Comparison of ENCODE assay signal across 8 mouse cellular contexts in genomic region chr3:84022723-84023122, GRCm38 (mm10). TPM values are rescaled to one million over a fixed set of nuclear protein-coding genes. Genes with fewer than 3 reads are reported as not detected.
DNase-seq lines count a peak whose midpoint lies in the region; ATAC-seq and TF ChIP-seq lines count a peak whose summit lies in the region.

No protein-coding gene starts in this region.

- DNase-seq in heart, postnatal 4 days, result no peak
- DNase-seq in 3T3-L1 (ENCODE audit: low read depth, low spot score), result peak; percentile 92
- no peak for DNase-seq in thymus, postnatal 10 days (ENCODE audit: low spot score in 2 of 2)
- DNase-seq in layer of hippocampus, postnatal 10 days (ENCODE audit: low spot score in 2 of 2), result no peak
- DNase-seq in left cerebral cortex, postnatal 14 days (ENCODE audit: low spot score in 2 of 2), result no peak

- 0 out of 2 replicates have a peak, but pooled peaks have one; percentile 36 for ATAC-seq in heart, embryonic 12.5 days (ENCODE audit: insufficient number of reproducible peaks, low FRiP score)
- ATAC-seq in liver, embryonic 15.5 days (ENCODE audit: insufficient read depth), result peak; percentile 43; the same call in 1 of the 2 replicates

- no peak overlapping the region for H3K9ac ChIP-seq in heart, embryonic 12.5 days
- H3K9ac ChIP-seq in liver, embryonic 15.5 days, result no peak overlapping the region

- TF ChIP-seq POLR2A in bone marrow macrophage, adult 2 months (IDR thresholded peaks at IDR 0.05; ENCODE audit: borderline replicate concordance, low read depth, low read length), result no peak

- 75% methylated on average over 5 of the region's 5 CpGs for WGBS in heart, embryonic 12.5 days
- WGBS in liver, embryonic 15.5 days (ENCODE audit: insufficient replicate concordance), result 69% methylated on average over 5 of the region's 5 CpGs

- H3K27me3 ChIP-seq in heart, embryonic 12.5 days (replicated peaks), result no peaks in the 10 kb centered on the region
- no peaks in the 10 kb centered on the region for H3K27me3 ChIP-seq in liver, embryonic 15.5 days

- H3K36me3 ChIP-seq in heart, embryonic 12.5 days, result peaks cover 7% of the 10 kb centered on the region; the same call in 1 of the 2 replicates
- peaks cover 47% of the 10 kb centered on the region for H3K36me3 ChIP-seq in liver, embryonic 15.5 days (replicated peaks)

- H3K4me3 ChIP-seq in heart, embryonic 12.5 days, result no peak overlapping the region
- no peak overlapping the region for H3K4me3 ChIP-seq in bone marrow macrophage, adult 2 months (ENCODE audit: insufficient read depth, low read length)
- no peak overlapping the region for H3K4me3 ChIP-seq in liver, embryonic 15.5 days (replicated peaks)

- H3K27ac ChIP-seq in heart, embryonic 12.5 days (ENCODE audit: poor library complexity, severe bottlenecking), result no peak overlapping the region
- peak overlapping the region; percentile 56 for H3K27ac ChIP-seq in bone marrow macrophage, adult 2 months (ENCODE audit: insufficient read depth, low read depth, low read length)
- H3K27ac ChIP-seq in liver, embryonic 15.5 days (replicated peaks), result peak overlapping the region; percentile 68

- H3K9me3 ChIP-seq in heart, embryonic 12.5 days (replicated peaks), result no peaks in the 10 kb centered on the region
- H3K9me3 ChIP-seq in liver, embryonic 15.5 days (replicated peaks), result no peaks in the 10 kb centered on the region

- H3K4me1 ChIP-seq in heart, embryonic 12.5 days (replicated peaks), result peaks cover 51% of the 10 kb centered on the region
- H3K4me1 ChIP-seq in bone marrow macrophage, adult 2 months (ENCODE audit: control insufficient read depth, insufficient read depth, low read length), result peaks cover 24% of the 10 kb centered on the region
- peaks cover 38% of the 10 kb centered on the region for H3K4me1 ChIP-seq in liver, embryonic 15.5 days (replicated peaks)

- TF ChIP-seq CTCF in bone marrow macrophage, adult 2 months (IDR thresholded peaks at IDR 0.05; ENCODE audit: low read depth, low read length), result no peak

- no peak overlapping the region for H3K4me2 ChIP-seq in heart, embryonic 12.5 days
- peak overlapping the region; percentile 26; the same call in 1 of the 2 replicates for H3K4me2 ChIP-seq in liver, embryonic 15.5 days

- intact Hi-C loops in left cerebral cortex, postnatal 14 days (cut with DNase I), result no loop called here

RNA-seq across cellular contexts. Expression of gene Tmem131l, which starts 17.3 kb away (rescaled TPM):
- polyA plus RNA-seq in heart, embryonic 12.5 days (2016; fragmentation: Nextera tagmentation; extraction: Ambion mirVana), result 26.9 and 27.4 TPM in 2 replicates
- 10 to 100 TPM; 32.7 to 41.7 TPM for total RNA-seq in heart, postnatal 4 days (2021)
- 49.9 and 57.5 TPM in 2 replicates for polyA plus RNA-seq in bone marrow macrophage, adult 2 months (2012; ENCODE audit: insufficient read depth, insufficient read length, missing spikeins)
- 28.0 and 29.7 TPM in 2 replicates for polyA plus RNA-seq in liver, embryonic 15.5 days (2015; fragmentation: Nextera tagmentation; extraction: Ambion mirVana)
- 10 to 100 TPM; 45.4 to 47.6 TPM for total RNA-seq in layer of hippocampus, postnatal 10 days (2021)
- 10 to 100 TPM; 29.6 to 35.8 TPM for total RNA-seq in left cerebral cortex, postnatal 14 days (2021)
